Mouse (Mus musculus): Measurements from ENCODE around the gene Ndufa8. TPM values are rescaled to one million over a fixed set of nuclear protein-coding genes. Genes with fewer than 3 reads are reported as not detected.

Gene Ndufa8
- polyA plus RNA-seq, 1 experiment from 2014 or later = 287 TPM

GRCm38 (mm10) chr2:36033966-36034365 is 15.2 kb downstream of the Ndufa8 start:
- Histone ChIP-seq H3K27me3 (replicated peaks; ENCODE audit: control insufficient read depth, insufficient read depth, low read length) (no peaks in the 10 kb centered on the region), H3K36me3 (ENCODE audit: control insufficient read depth, insufficient read depth, low read length) (peaks cover 38% of the 10 kb centered on the region), H3K9me3 (replicated peaks; ENCODE audit: control insufficient read depth, low read length) (no peaks in the 10 kb centered on the region), H3K4me2 (ENCODE audit: low read length) (no peak overlapping the region), H3K4me3 (ENCODE audit: low read depth, low read length) (no peak overlapping the region), H3K9ac (ENCODE audit: low read length) (no peak overlapping the region), H3K27ac (ENCODE audit: low read depth, low read length) (no peak overlapping the region), H3K4me1 (ENCODE audit: control insufficient read depth, insufficient read depth, low read length) (no peaks in the 10 kb centered on the region)
- no peak for DNase-seq (ENCODE audit: low spot score)
- WGBS = 81% methylated on average over 7 of the region's 7 CpGs
- no peak for ATAC-seq

- ATAC-seq = no peak
- Histone ChIP-seq H3K9me3 (replicated peaks; ENCODE audit: control insufficient read depth, low read length) (no peaks in the 10 kb centered on the region), H3K4me1 (ENCODE audit: control insufficient read depth, insufficient read depth, low read length) (no peaks in the 10 kb centered on the region), H3K4me2 (ENCODE audit: low read length) (no peak overlapping the region), H3K36me3 (ENCODE audit: control insufficient read depth, insufficient read depth, low read length) (peaks cover 28% of the 10 kb centered on the region), H3K4me3 (ENCODE audit: low read depth, low read length) (no peak overlapping the region), H3K9ac (ENCODE audit: low read length) (no peak overlapping the region), H3K27me3 (replicated peaks; ENCODE audit: control insufficient read depth, insufficient read depth, low read length) (no peaks in the 10 kb centered on the region), H3K27ac (ENCODE audit: low read depth, low read length) (no peak overlapping the region)
- 91% methylated on average over 7 of the region's 7 CpGs for WGBS
- no peak for DNase-seq (ENCODE audit: low spot score)
These were observed 16.3 kb downstream of the Ndufa8 start for GRCm38 (mm10) chr2:36032884-36033283.

GRCm38 (mm10) chr2:36023291-36023690 is 25.9 kb downstream of the Ndufa8 start:
- Histone ChIP-seq H3K27ac (ENCODE audit: low read depth, low read length) (no peak overlapping the region), H3K9ac (ENCODE audit: low read length) (no peak overlapping the region), H3K36me3 (ENCODE audit: control insufficient read depth, insufficient read depth, low read length) (no peaks in the 10 kb centered on the region), H3K4me1 (ENCODE audit: control insufficient read depth, insufficient read depth, low read length) (no peaks in the 10 kb centered on the region), H3K4me2 (ENCODE audit: low read length) (no peak overlapping the region), H3K9me3 (replicated peaks; ENCODE audit: control insufficient read depth, low read length) (no peaks in the 10 kb centered on the region), H3K27me3 (replicated peaks; ENCODE audit: control insufficient read depth, insufficient read depth, low read length) (no peaks in the 10 kb centered on the region), H3K4me3 (ENCODE audit: low read depth, low read length) (no peak overlapping the region)
- no peak for ATAC-seq
- WGBS = 71% methylated on average over 3 of the region's 3 CpGs
- no peak for DNase-seq (ENCODE audit: low spot score)

- Histone ChIP-seq H3K4me1 (ENCODE audit: control insufficient read depth, insufficient read depth, low read length) (no peaks in the 10 kb centered on the region), H3K27ac (ENCODE audit: low read depth, low read length) (no peak overlapping the region)
- 6% methylated on average over 32 of the region's 32 CpGs for WGBS
These were observed 27.6 kb downstream of the Ndufa8 start for GRCm38 (mm10) chr2:36021385-36022159.

GRCm38 (mm10) chr2:36013010-36013409 is 36.2 kb downstream of the Ndufa8 start:
- ATAC-seq (no peak), DNase-seq (ENCODE audit: low spot score) (no peak)
- Histone ChIP-seq H3K4me1 (ENCODE audit: control insufficient read depth, insufficient read depth, low read length) (peaks cover 10% of the 10 kb centered on the region; the same call in 1 of the 2 replicates), H3K27me3 (replicated peaks; ENCODE audit: control insufficient read depth, insufficient read depth, low read length) (no peaks in the 10 kb centered on the region), H3K4me2 (ENCODE audit: low read length) (no peak overlapping the region), H3K27ac (ENCODE audit: low read depth, low read length) (peak overlapping the region; percentile 9; the same call in 1 of the 2 replicates), H3K9ac (ENCODE audit: low read length) (no peak overlapping the region), H3K9me3 (replicated peaks; ENCODE audit: control insufficient read depth, low read length) (no peaks in the 10 kb centered on the region), H3K36me3 (ENCODE audit: control insufficient read depth, insufficient read depth, low read length) (no peaks in the 10 kb centered on the region), H3K4me3 (ENCODE audit: low read depth, low read length) (no peak overlapping the region)
- WGBS = 69% methylated on average over 12 of the region's 12 CpGs

More at GRCm38 (mm10) chr2:36021385-36022159, 27.6 kb downstream of the Ndufa8 start:
- H3K9ac ChIP-seq (ENCODE audit: low read length) = peak overlapping the region; percentile 35; the same call in 1 of the 2 replicates
- H3K9me3 ChIP-seq (replicated peaks; ENCODE audit: control insufficient read depth, low read length) = no peaks in the 10 kb centered on the region
- peak overlapping the region; percentile 50 for H3K4me2 ChIP-seq (ENCODE audit: low read length)
- ATAC-seq = peak; percentile 70
- H3K27me3 ChIP-seq (replicated peaks; ENCODE audit: control insufficient read depth, insufficient read depth, low read length) = no peaks in the 10 kb centered on the region
- peak overlapping the region; percentile 18 for H3K4me3 ChIP-seq (ENCODE audit: low read depth, low read length)
- DNase-seq (ENCODE audit: low spot score) = peak; percentile 88
- no peaks in the 10 kb centered on the region for H3K36me3 ChIP-seq (ENCODE audit: control insufficient read depth, insufficient read depth, low read length)

- WGBS = under 1% methylated on average over 44 of the region's 44 CpGs
These were observed 37.8 kb downstream of the Ndufa8 start for GRCm38 (mm10) chr2:36011331-36011825.

GRCm38 (mm10) chr2:36010579-36010978 is 38.6 kb downstream of the Ndufa8 start:
- DNase-seq (ENCODE audit: low spot score) (no peak), ATAC-seq (no peak)
- no peaks in the 10 kb centered on the region for H3K27me3 ChIP-seq (replicated peaks; ENCODE audit: control insufficient read depth, insufficient read depth, low read length)
- peaks cover 10% of the 10 kb centered on the region; the same call in 1 of the 2 replicates for H3K4me1 ChIP-seq (ENCODE audit: control insufficient read depth, insufficient read depth, low read length)
- H3K4me3 ChIP-seq (ENCODE audit: low read depth, low read length) = no peak overlapping the region
- no peaks in the 10 kb centered on the region for H3K36me3 ChIP-seq (ENCODE audit: control insufficient read depth, insufficient read depth, low read length)
- H3K4me2 ChIP-seq (ENCODE audit: low read length) = peak overlapping the region; percentile 80
- WGBS = 45% methylated on average over 8 of the region's 8 CpGs
- H3K9ac ChIP-seq (ENCODE audit: low read length) = peak overlapping the region; percentile 58; the same call in 1 of the 2 replicates
- no peaks in the 10 kb centered on the region for H3K9me3 ChIP-seq (replicated peaks; ENCODE audit: control insufficient read depth, low read length)
- H3K27ac ChIP-seq (ENCODE audit: low read depth, low read length) = peak overlapping the region; percentile 70; the same call in 1 of the 2 replicates

More at GRCm38 (mm10) chr2:36011331-36011825, 37.8 kb downstream of the Ndufa8 start:
- no peaks in the 10 kb centered on the region for H3K36me3 ChIP-seq (ENCODE audit: control insufficient read depth, insufficient read depth, low read length)
- no peaks in the 10 kb centered on the region for H3K27me3 ChIP-seq (replicated peaks; ENCODE audit: control insufficient read depth, insufficient read depth, low read length)
- peak; percentile 66 for ATAC-seq
- H3K9ac ChIP-seq (ENCODE audit: low read length) = peak overlapping the region; percentile 58
- H3K9me3 ChIP-seq (replicated peaks; ENCODE audit: control insufficient read depth, low read length) = no peaks in the 10 kb centered on the region
- H3K27ac ChIP-seq (ENCODE audit: low read depth, low read length) = peak overlapping the region; percentile 70
- H3K4me3 ChIP-seq (ENCODE audit: low read depth, low read length) = peak overlapping the region; percentile 39
- peak; percentile 82 for DNase-seq (ENCODE audit: low spot score)
- peak overlapping the region; percentile 80 for H3K4me2 ChIP-seq (ENCODE audit: low read length)
- H3K4me1 ChIP-seq (ENCODE audit: control insufficient read depth, insufficient read depth, low read length) = peaks cover 10% of the 10 kb centered on the region; the same call in 1 of the 2 replicates

GRCm38 (mm10) chr2:36009386-36009785 is 39.8 kb downstream of the Ndufa8 start:
- Histone ChIP-seq H3K4me2 (ENCODE audit: low read length) (no peak overlapping the region), H3K36me3 (ENCODE audit: control insufficient read depth, insufficient read depth, low read length) (no peaks in the 10 kb centered on the region), H3K9ac (ENCODE audit: low read length) (no peak overlapping the region), H3K4me1 (ENCODE audit: control insufficient read depth, insufficient read depth, low read length) (peaks cover 10% of the 10 kb centered on the region; the same call in 1 of the 2 replicates), H3K9me3 (replicated peaks; ENCODE audit: control insufficient read depth, low read length) (no peaks in the 10 kb centered on the region), H3K27ac (ENCODE audit: low read depth, low read length) (no peak overlapping the region), H3K4me3 (ENCODE audit: low read depth, low read length) (no peak overlapping the region), H3K27me3 (replicated peaks; ENCODE audit: control insufficient read depth, insufficient read depth, low read length) (no peaks in the 10 kb centered on the region)
- WGBS = 23% methylated on average over 4 of the region's 4 CpGs
- DNase-seq (ENCODE audit: low spot score) (peak; percentile 90), ATAC-seq (peak; percentile 60)

GRCm38 (mm10) chr2:36008071-36008470 is 41.1 kb downstream of the Ndufa8 start:
- no peak overlapping the region for H3K9ac ChIP-seq (ENCODE audit: low read length)
- ATAC-seq = no peak
- no peaks in the 10 kb centered on the region for H3K27me3 ChIP-seq (replicated peaks; ENCODE audit: control insufficient read depth, insufficient read depth, low read length)
- H3K36me3 ChIP-seq (ENCODE audit: control insufficient read depth, insufficient read depth, low read length) = no peaks in the 10 kb centered on the region
- H3K9me3 ChIP-seq (replicated peaks; ENCODE audit: control insufficient read depth, low read length) = no peaks in the 10 kb centered on the region
- H3K4me1 ChIP-seq (ENCODE audit: control insufficient read depth, insufficient read depth, low read length) = peaks cover 10% of the 10 kb centered on the region; the same call in 1 of the 2 replicates
- H3K27ac ChIP-seq (ENCODE audit: low read depth, low read length) = no peak overlapping the region
- DNase-seq (ENCODE audit: low spot score) = peak; percentile 63
- H3K4me2 ChIP-seq (ENCODE audit: low read length) = no peak overlapping the region
- H3K4me3 ChIP-seq (ENCODE audit: low read depth, low read length) = no peak overlapping the region
- WGBS = 25% methylated on average over 1 of the region's 1 CpGs
